8 mouse cellular contexts compared by ENCODE assay signal in the genomic region with DNA sequence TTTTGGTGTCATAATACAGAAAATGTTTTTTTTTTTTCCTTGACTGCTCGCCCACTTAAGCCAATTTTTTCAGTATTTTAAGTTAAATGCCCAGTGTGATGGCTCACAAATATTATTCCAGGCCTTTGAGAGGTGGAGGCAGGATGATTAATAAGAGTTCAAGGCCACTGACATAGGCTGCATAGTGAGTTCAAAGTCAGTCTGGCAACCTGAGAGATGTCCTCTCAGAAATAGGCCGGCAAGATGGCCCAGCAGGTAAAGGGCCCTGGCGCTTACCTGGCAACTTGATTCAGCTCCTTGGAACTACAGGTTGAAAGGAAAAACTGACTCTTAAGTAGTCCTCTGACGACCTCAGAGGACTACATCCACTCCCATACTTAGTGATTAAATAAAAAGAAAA. TPM values are rescaled to one million over a fixed set of nuclear protein-coding genes. Genes with fewer than 3 reads are reported as not detected.
DNase-seq lines count a peak whose midpoint lies in the region; ATAC-seq and TF ChIP-seq lines count a peak whose summit lies in the region.

No protein-coding gene starts in this region.

- H3K4me3 ChIP-seq in liver, adult 2 months (ENCODE audit: insufficient read depth, low read depth, low read length): peak overlapping the region; percentile 22
- peak overlapping the region; percentile 98 for H3K4me3 ChIP-seq in forebrain, embryonic 11.5 days (ENCODE audit: low read depth, low read length)
- peak overlapping the region; percentile 97 for H3K4me3 ChIP-seq in limb, embryonic 12.5 days (replicated peaks)
- H3K4me3 ChIP-seq in neural tube, embryonic 14.5 days (ENCODE audit: low read depth, low read length): peak overlapping the region; percentile 75

- H3K9ac ChIP-seq in liver, adult 2 months (ENCODE audit: low read depth, low read length): peak overlapping the region; percentile 18; the same call in 1 of the 2 replicates
- H3K9ac ChIP-seq in forebrain, embryonic 11.5 days (ENCODE audit: low read length): peak overlapping the region; percentile 98; the same call in 1 of the 2 replicates
- H3K9ac ChIP-seq in limb, embryonic 12.5 days (replicated peaks): 0 out of 2 replicates have a peak overlapping the region, but pooled peaks have one; percentile 8
- H3K9ac ChIP-seq in neural tube, embryonic 14.5 days (replicated peaks; ENCODE audit: low read depth, low read length): peak overlapping the region; percentile 93; the same call in 1 of the 2 replicates

- no peak for TF ChIP-seq CTCF in liver, adult 2 months (IDR thresholded peaks at IDR 0.05; ENCODE audit: low read depth, low read length)

- H3K4me2 ChIP-seq in forebrain, embryonic 11.5 days (ENCODE audit: low read depth, low read length, severe bottlenecking): peak overlapping the region; percentile 80
- H3K4me2 ChIP-seq in limb, embryonic 12.5 days: peak overlapping the region; percentile 78
- peak overlapping the region; percentile 88 for H3K4me2 ChIP-seq in neural tube, embryonic 14.5 days (ENCODE audit: low read depth, low read length)

- DNase-seq in liver, adult 2 months (ENCODE audit: extremely low read depth, low read depth, low spot score): peak; percentile 88
- DNase-seq in liver: no peak
- no peak for DNase-seq in forebrain, embryonic 11.5 days (ENCODE audit: low spot score)
- no peak for DNase-seq in frontal cortex, postnatal 10 days (ENCODE audit: low spot score in 2 of 2)
- DNase-seq in spleen, adult 12 weeks (ENCODE audit: low spot score): no peak
- no peak for DNase-seq in frontal cortex, postnatal 25 days (ENCODE audit: low spot score in 2 of 2)

- peaks cover 16% of the 10 kb centered on the region for H3K4me1 ChIP-seq in liver, adult 2 months (ENCODE audit: control insufficient read depth, insufficient read depth, low read length)
- peaks cover 5% of the 10 kb centered on the region; the same call in 1 of the 2 replicates for H3K4me1 ChIP-seq in forebrain, embryonic 11.5 days (replicated peaks; ENCODE audit: control insufficient read depth, insufficient read depth, low read length)
- peaks cover 25% of the 10 kb centered on the region for H3K4me1 ChIP-seq in limb, embryonic 12.5 days (replicated peaks)
- H3K4me1 ChIP-seq in neural tube, embryonic 14.5 days (ENCODE audit: control insufficient read depth, insufficient read depth, low read length): peaks cover 24% of the 10 kb centered on the region

- ATAC-seq in forebrain, embryonic 11.5 days (replicated peaks; ENCODE audit: low FRiP score): no peak
- no peak for ATAC-seq in limb, embryonic 12.5 days (ENCODE audit: insufficient number of reproducible peaks, insufficient read depth, low FRiP score, low TSS enrichment, low read depth)
- no peak for ATAC-seq in neural tube, embryonic 14.5 days (ENCODE audit: low read depth)

- H3K79me2 ChIP-seq in liver, adult 2 months (ENCODE audit: control insufficient read depth, insufficient read depth, low read length): peaks cover 29% of the 10 kb centered on the region

- H3K36me3 ChIP-seq in liver, adult 2 months (ENCODE audit: control insufficient read depth, insufficient read depth, low read length): no peaks in the 10 kb centered on the region
- H3K36me3 ChIP-seq in forebrain, embryonic 11.5 days (ENCODE audit: control insufficient read depth, insufficient read depth, low read length): no peaks in the 10 kb centered on the region
- no peaks in the 10 kb centered on the region for H3K36me3 ChIP-seq in limb, embryonic 12.5 days
- H3K36me3 ChIP-seq in neural tube, embryonic 14.5 days (ENCODE audit: control insufficient read depth, insufficient read depth, low read length): no peaks in the 10 kb centered on the region

- TF ChIP-seq POLR2A in liver, adult 2 months (IDR thresholded peaks at IDR 0.05; ENCODE audit: extremely low read depth, insufficient read depth, low read length): no peak

- H3K27ac ChIP-seq in liver, adult 2 months (replicated peaks; ENCODE audit: insufficient read depth, low read depth, low read length): peak overlapping the region; percentile 44
- H3K27ac ChIP-seq in forebrain, embryonic 11.5 days (ENCODE audit: low read depth, low read length): no peak overlapping the region
- H3K27ac ChIP-seq in limb, embryonic 12.5 days: no peak overlapping the region
- H3K27ac ChIP-seq in neural tube, embryonic 14.5 days (ENCODE audit: low read depth, low read length): no peak overlapping the region

- WGBS in liver, adult 2 months: 10% methylated on average over 4 of the region's 4 CpGs
- 47% methylated on average over 4 of the region's 4 CpGs for WGBS in forebrain, embryonic 11.5 days
- WGBS in limb, embryonic 12.5 days: 56% methylated on average over 4 of the region's 4 CpGs
- WGBS in neural tube, embryonic 14.5 days: 52% methylated on average over 4 of the region's 4 CpGs

- H3K9me3 ChIP-seq in forebrain, embryonic 11.5 days (ENCODE audit: control insufficient read depth, low read length): no peaks in the 10 kb centered on the region
- no peaks in the 10 kb centered on the region for H3K9me3 ChIP-seq in limb, embryonic 12.5 days
- H3K9me3 ChIP-seq in neural tube, embryonic 14.5 days (ENCODE audit: control insufficient read depth, low read length): no peaks in the 10 kb centered on the region

- H3K27me3 ChIP-seq in liver, adult 2 months (ENCODE audit: control insufficient read depth, insufficient read depth, low read length): no peaks in the 10 kb centered on the region
- H3K27me3 ChIP-seq in forebrain, embryonic 11.5 days (ENCODE audit: control insufficient read depth, insufficient read depth, low read length): no peaks in the 10 kb centered on the region
- no peaks in the 10 kb centered on the region for H3K27me3 ChIP-seq in limb, embryonic 12.5 days
- no peaks in the 10 kb centered on the region for H3K27me3 ChIP-seq in neural tube, embryonic 14.5 days (ENCODE audit: control insufficient read depth, insufficient read depth, low read length)

RNA-seq across cellular contexts. Expression of a gene that starts 1.9 kb away (rescaled TPM):
- 36.7 and 42.8 TPM in 2 replicates for total RNA-seq in liver, adult 2 months (2014; rRNA removed)
- 12.5 and 13.6 TPM in 2 replicates for polyA plus RNA-seq in liver, adult 2 months (2012; rRNA removed)
- polyA plus RNA-seq in forebrain, embryonic 11.5 days (2014; fragmentation: Nextera tagmentation; extraction: Ambion mirVana): 30.2 and 32.5 TPM in 2 replicates
- polyA plus RNA-seq in limb, embryonic 12.5 days (2016; fragmentation: Nextera tagmentation; extraction: Ambion mirVana): 28.6 and 33.5 TPM in 2 replicates
- 17.6 and 18.0 TPM in 2 replicates for polyA plus RNA-seq in neural tube, embryonic 14.5 days (2014; fragmentation: Nextera tagmentation; extraction: Ambion mirVana)

Comparison
In these comparisons a context has a peak if more than half of its experiments do, and no peak if none do; other contexts are left out.
1. H3K4me3 ChIP-seq: peak in every context shown above with its lines; median percentile 98 in forebrain, embryonic 11.5 days; 97 in limb, embryonic 12.5 days; 75 in neural tube, embryonic 14.5 days; 22 in liver, adult 2 months.
2. H3K9ac ChIP-seq: peak in every context shown above with its lines; median percentile 98 in forebrain, embryonic 11.5 days; 93 in neural tube, embryonic 14.5 days; 18 in liver, adult 2 months; 8 in limb, embryonic 12.5 days.